Comparison of ENCODE assay signal across 8 mouse cellular contexts in genomic region chr8:125255006-125255685, GRCm38 (mm10).
DNase-seq lines count a peak whose midpoint lies in the region; ATAC-seq and TF ChIP-seq lines count a peak whose summit lies in the region.

No protein-coding gene starts in this region.

- H3K27ac ChIP-seq in gastrocnemius, adult 2 months: peak overlapping the region; percentile 84; the same call in 1 of the 2 replicates
- peak overlapping the region; percentile 80 for H3K27ac ChIP-seq in embryonic fibroblast, embryonic 13.5 days (ENCODE audit: insufficient read depth, low read length)
- H3K27ac ChIP-seq in midbrain, embryonic 15.5 days: peak overlapping the region; percentile 98
- no peak overlapping the region for H3K27ac ChIP-seq in liver, embryonic 12.5 days

- no peak for DNase-seq in gastrocnemius, adult 2 months
- no peak for DNase-seq in gastrocnemius, postnatal 36 days
- DNase-seq in adrenal gland, postnatal 10 days: peak; percentile 64
- peak; percentile 54 for DNase-seq in layer of hippocampus, adult 11-12 months (ENCODE audit: low spot score)

- no peaks in the 10 kb centered on the region for H3K36me3 ChIP-seq in midbrain, embryonic 15.5 days (replicated peaks)
- H3K36me3 ChIP-seq in liver, embryonic 12.5 days: no peaks in the 10 kb centered on the region

- ATAC-seq in midbrain, embryonic 15.5 days (replicated peaks): peak; percentile 70
- no peak for ATAC-seq in liver, embryonic 12.5 days
- ATAC-seq in activated CD4-positive, CD25-positive, alpha-beta regulatory T cell, adult 4 months: no peak

- 22% methylated on average over 11 of the region's 11 CpGs for WGBS in midbrain, embryonic 15.5 days
- 60% methylated on average over 11 of the region's 11 CpGs for WGBS in liver, embryonic 12.5 days (ENCODE audit: insufficient replicate concordance)

- H3K27me3 ChIP-seq in midbrain, embryonic 15.5 days (replicated peaks): no peaks in the 10 kb centered on the region
- H3K27me3 ChIP-seq in liver, embryonic 12.5 days (replicated peaks): peaks cover 6% of the 10 kb centered on the region; the same call in 1 of the 2 replicates

- no peak for TF ChIP-seq CTCF in gastrocnemius, adult 2 months (IDR thresholded peaks at IDR 0.05)
- TF ChIP-seq CTCF in embryonic fibroblast, embryonic 13.5 days (IDR thresholded peaks at IDR 0.05; ENCODE audit: borderline replicate concordance, insufficient read depth, low read length): no peak

- 0 out of 2 replicates have a peak, but pooled peaks cover 2% of the 10 kb centered on the region for H3K4me1 ChIP-seq in embryonic fibroblast, embryonic 13.5 days (ENCODE audit: control insufficient read depth, insufficient read depth, low read length)
- peaks cover 35% of the 10 kb centered on the region for H3K4me1 ChIP-seq in midbrain, embryonic 15.5 days
- H3K4me1 ChIP-seq in liver, embryonic 12.5 days: peaks cover 10% of the 10 kb centered on the region; the same call in 1 of the 2 replicates

- peak overlapping the region; percentile 74 for H3K4me3 ChIP-seq in gastrocnemius, adult 2 months
- no peak overlapping the region for H3K4me3 ChIP-seq in embryonic fibroblast, embryonic 13.5 days (ENCODE audit: insufficient read depth, low read length)
- peak overlapping the region; percentile 41 for H3K4me3 ChIP-seq in midbrain, embryonic 15.5 days
- no peak overlapping the region for H3K4me3 ChIP-seq in liver, embryonic 12.5 days

- no peaks in the 10 kb centered on the region for H3K9me3 ChIP-seq in midbrain, embryonic 15.5 days
- H3K9me3 ChIP-seq in liver, embryonic 12.5 days (replicated peaks): no peaks in the 10 kb centered on the region

- intact Hi-C loops in gastrocnemius, adult 2 months (cut with DNase I): no loop called here
- intact Hi-C loops in gastrocnemius, postnatal 36 days (cut with DNase I): no loop called here

- H3K9ac ChIP-seq in midbrain, embryonic 15.5 days: peak overlapping the region; percentile 56; the same call in 1 of the 2 replicates
- H3K9ac ChIP-seq in liver, embryonic 12.5 days: no peak overlapping the region

- peak overlapping the region; percentile 75 for H3K4me2 ChIP-seq in midbrain, embryonic 15.5 days
- H3K4me2 ChIP-seq in liver, embryonic 12.5 days: no peak overlapping the region

- TF ChIP-seq POLR2A in embryonic fibroblast, embryonic 13.5 days (IDR thresholded peaks at IDR 0.05; ENCODE audit: low read depth, low read length): no peak

Comparison
In these comparisons a context has a peak if more than half of its experiments do, and no peak if none do; other contexts are left out.
1. DNase-seq: peak in adrenal gland, postnatal 10 days (single experiment) and layer of hippocampus, adult 11-12 months (single experiment); none in gastrocnemius, adult 2 months (single experiment) and gastrocnemius, postnatal 36 days (0 of 2).
2. H3K4me3 ChIP-seq: peak in gastrocnemius, adult 2 months (single experiment) and midbrain, embryonic 15.5 days (single experiment); none in embryonic fibroblast, embryonic 13.5 days (single experiment) and liver, embryonic 12.5 days (single experiment).